Mouse (Mus musculus) heart, embryonic 10.5 days (tissue): Measurements from ENCODE around the gene Exoc3l4. TPM values are rescaled to one million over a fixed set of nuclear protein-coding genes. Genes with fewer than 3 reads are reported as not detected.

Experiments used
- DNase-seq: peaks from one replicate; pipeline ENCODE4 v3.0.0-alpha.2; 2017; ENCODE audit warnings: low spot score
- H3K27ac ChIP-seq: fragments of 300-500 bp; sonication (generic); 2 replicates; pipeline ENCODE4 v1.5.1; 2016; ENCODE audit warnings: mild to moderate bottlenecking
- H3K27me3 ChIP-seq: fragments of 300-500 bp; sonication (generic); 2 replicates; pipeline ENCODE4 v1.6.1; 2016; ENCODE audit warnings: mild to moderate bottlenecking; ENCODE audit not compliant: poor library complexity, insufficient read depth, severe bottlenecking
- H3K36me3 ChIP-seq: fragments of 300-500 bp; sonication (generic); 2 replicates; pipeline ENCODE4 v1.6.1; 2016; ENCODE audit warnings: mild to moderate bottlenecking, moderate library complexity
- H3K4me1 ChIP-seq: fragments of 300-500 bp; sonication (generic); 2 replicates; pipeline ENCODE4 v1.6.1; 2016; ENCODE audit warnings: mild to moderate bottlenecking
- H3K4me3 ChIP-seq: fragments of 300-500 bp; sonication (generic); 2 replicates; pipeline ENCODE4 v1.5.1; 2016; ENCODE audit warnings: mild to moderate bottlenecking, moderate library complexity
- H3K9me3 ChIP-seq: fragments of 300-500 bp; sonication (generic); 2 replicates; pipeline ENCODE4 v1.6.1; 2016; ENCODE audit warnings: mild to moderate bottlenecking, moderate library complexity
- WGBS: fragments of 180-500 bp; shearing (Covaris S2); methylation state at CpG from one replicate; pipeline ENCODE4 v1.1.7; 2016; 5-methylcytosine and 5-hydroxymethylcytosine counted together
- polyA plus RNA-seq: library from polyadenylated mRNA; unstranded; fragments of >200 nt; fragmentation: Nextera tagmentation; extraction: Ambion mirVana; gene quantifications from 2 replicates; pipeline ENCODE4 v1.2.1, GENCODE M21; 2016

Gene Exoc3l4
- polyA plus RNA-seq, 1 experiment from 2014 or later: 14.5 TPM

DNA sequence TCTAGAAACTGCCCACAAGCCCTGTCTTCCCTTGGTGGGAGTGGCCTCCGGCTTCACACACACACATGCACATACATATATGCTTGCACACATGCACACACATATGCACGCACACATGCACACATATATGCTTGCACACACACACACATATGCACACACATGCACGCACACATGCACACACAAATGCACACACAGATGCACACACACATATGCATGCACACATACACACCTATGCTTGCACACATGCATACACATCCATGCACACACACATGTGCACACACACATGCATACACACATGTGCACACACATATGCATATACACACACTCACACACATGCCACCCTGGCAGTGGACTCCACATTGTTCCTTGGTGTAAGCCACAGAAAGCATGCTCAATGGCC lies 57.6 kb downstream of the Exoc3l4 start:
- H3K4me3 ChIP-seq: no peak overlapping the region
- peaks cover 22% of the 10 kb centered on the region; the same call in 1 of the 2 replicates for H3K27me3 ChIP-seq
- no peak overlapping the region for H3K27ac ChIP-seq
- DNase-seq: no peak
- H3K4me1 ChIP-seq: peaks cover 6% of the 10 kb centered on the region
- H3K36me3 ChIP-seq: no peaks in the 10 kb centered on the region
- 81% methylated on average over 3 of the region's 3 CpGs for WGBS
- peaks cover 2% of the 10 kb centered on the region; the same call in 1 of the 2 replicates for H3K9me3 ChIP-seq

DNA sequence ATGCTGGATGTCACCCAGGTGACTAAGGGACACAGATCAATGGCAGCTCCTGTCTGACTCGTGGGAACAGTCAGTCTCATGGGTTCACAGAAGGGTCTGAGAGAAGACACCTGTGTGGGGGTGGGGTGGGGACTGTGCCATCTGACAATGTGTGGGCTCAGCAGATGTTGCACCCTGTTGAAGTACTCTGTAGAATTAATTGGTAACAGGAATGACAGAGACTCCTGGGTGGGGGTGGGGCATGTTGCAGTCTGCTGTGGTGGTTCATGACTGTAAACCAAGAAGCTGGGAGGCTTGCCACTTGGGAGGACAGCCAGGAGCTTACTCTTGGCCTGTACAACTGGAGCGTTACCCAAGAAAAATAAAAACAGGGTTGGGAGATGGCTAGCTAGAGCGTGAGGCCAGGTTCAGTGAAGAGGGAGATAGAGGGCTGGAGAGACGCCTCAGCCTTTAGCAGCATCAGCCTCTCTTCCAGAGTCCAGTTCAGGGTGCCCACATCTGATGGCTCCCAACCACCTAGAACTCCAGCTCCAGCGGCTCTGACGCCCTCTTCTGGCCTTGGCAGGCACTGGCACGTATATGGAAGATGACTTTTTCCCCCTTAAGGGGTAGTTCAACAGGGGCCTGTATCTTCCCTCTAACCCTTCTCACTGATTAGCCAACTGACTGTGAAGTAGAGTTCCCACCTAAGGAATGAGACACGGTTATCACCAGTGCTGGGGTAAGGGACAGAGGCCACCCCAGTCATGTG lies 58.3 kb downstream of the Exoc3l4 start:
- Histone ChIP-seq H3K9me3 (peaks cover 2% of the 10 kb centered on the region; the same call in 1 of the 2 replicates), H3K4me1 (peaks cover 5% of the 10 kb centered on the region; the same call in 1 of the 2 replicates), H3K4me3 (no peak overlapping the region), H3K27ac (no peak overlapping the region), H3K27me3 (peaks cover 22% of the 10 kb centered on the region; the same call in 1 of the 2 replicates), H3K36me3 (no peaks in the 10 kb centered on the region)
- DNase-seq: no peak
- 49% methylated on average over 8 of the region's 8 CpGs for WGBS

DNA sequence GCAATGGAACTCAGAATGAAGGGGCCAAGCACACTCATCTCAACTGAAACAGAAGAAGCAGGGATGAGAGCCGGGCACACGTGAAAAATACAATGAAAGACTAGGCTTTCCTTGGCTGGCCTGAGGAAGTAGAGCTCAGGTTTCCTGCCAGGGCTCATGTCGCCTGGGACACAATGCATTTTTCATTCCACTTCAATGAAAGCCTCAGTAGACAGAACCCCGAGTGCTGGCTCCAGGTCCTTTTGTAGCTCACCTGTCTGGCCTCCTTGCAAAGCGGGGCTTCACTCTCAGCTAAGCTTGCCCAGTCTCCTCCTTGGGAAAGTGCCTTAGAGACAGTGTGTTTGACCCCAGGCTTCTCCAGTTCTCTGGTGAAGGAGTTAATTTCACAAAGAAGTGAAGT lies 62.1 kb downstream of the Exoc3l4 start:
- no peaks in the 10 kb centered on the region for H3K36me3 ChIP-seq
- DNase-seq: no peak
- H3K27ac ChIP-seq: no peak overlapping the region
- 59% methylated on average over 5 of the region's 5 CpGs for WGBS
- H3K9me3 ChIP-seq: peaks cover 2% of the 10 kb centered on the region; the same call in 1 of the 2 replicates
- peaks cover 40% of the 10 kb centered on the region for H3K27me3 ChIP-seq
- H3K4me3 ChIP-seq: no peak overlapping the region
- peaks cover 9% of the 10 kb centered on the region; the same call in 1 of the 2 replicates for H3K4me1 ChIP-seq

DNA sequence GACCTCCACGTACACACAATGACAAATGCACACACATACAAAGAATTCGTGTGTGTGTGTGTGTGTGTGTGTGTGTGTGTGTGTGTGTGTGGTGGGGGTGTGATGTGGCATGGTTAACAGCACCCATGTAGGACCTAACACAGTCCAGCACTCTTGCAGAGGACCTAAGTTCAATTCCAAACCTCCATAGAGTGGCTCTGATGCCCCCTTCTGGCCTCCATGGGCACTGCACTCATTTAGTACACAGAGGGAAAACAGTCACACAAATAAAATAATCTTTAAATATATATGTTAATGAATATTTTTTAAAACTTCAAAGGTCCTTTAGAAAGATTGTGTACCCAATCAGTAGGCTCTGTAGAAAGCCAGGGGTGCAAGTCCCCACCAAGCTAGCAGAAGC lies 63.1 kb downstream of the Exoc3l4 start:
- Histone ChIP-seq H3K27me3 (peaks cover 50% of the 10 kb centered on the region), H3K27ac (no peak overlapping the region), H3K36me3 (no peaks in the 10 kb centered on the region), H3K4me3 (no peak overlapping the region), H3K9me3 (peaks cover 2% of the 10 kb centered on the region; the same call in 1 of the 2 replicates), H3K4me1 (peaks cover 10% of the 10 kb centered on the region)
- no peak for DNase-seq
- WGBS: 62% methylated on average over 2 of the region's 2 CpGs

Other genes with a start within 250 kb of the Exoc3l4 start
- gene 4930595D18Rik, start 232.5 kb upstream of the Exoc3l4 start, polyA plus RNA-seq: not detected in 2 replicates
- 2.7 and 3.2 TPM in 2 replicates for gene Amn, start 145.9 kb upstream of the Exoc3l4 start, polyA plus RNA-seq
- 27.8 and 33.1 TPM in 2 replicates for gene Cdc42bpb, start 39.3 kb upstream of the Exoc3l4 start, polyA plus RNA-seq
- gene Lbhd2, start 10.2 kb upstream of the Exoc3l4 start, polyA plus RNA-seq: 0.21 and 0.30 TPM in 2 replicates
- gene Tnfaip2, start 25.5 kb downstream of the Exoc3l4 start, polyA plus RNA-seq: 12.1 and 12.8 TPM in 2 replicates
- 4.6 and 15.2 TPM in 2 replicates for gene Gm266, start 68.8 kb downstream of the Exoc3l4 start, polyA plus RNA-seq
- 506 and 616 TPM in 2 replicates for gene Eif5, start 121.0 kb downstream of the Exoc3l4 start, polyA plus RNA-seq
- gene Mark3, start 157.5 kb downstream of the Exoc3l4 start, polyA plus RNA-seq: 38.1 and 47.9 TPM in 2 replicates